Mouse (Mus musculus) testis, adult 2 months (tissue): ENCODE results near the gene Lrmda. TPM values are rescaled to one million over a fixed set of nuclear protein-coding genes. Genes with fewer than 3 reads are reported as not detected.
A peak's percentile ranks its signal among the peaks of the same experiment; 100 is the strongest.

Experiments used
- H3K27ac ChIP-seq: fragments of 200-500 bp; 2 replicates; pipeline ENCODE4 v1.5.1; 2012; ENCODE audit warnings: low read depth, low read length; ENCODE audit not compliant: control insufficient read depth, insufficient read depth
- H3K27me3 ChIP-seq: fragments of 200-500 bp; 2 replicates; pipeline ENCODE4 v1.6.1; 2012; ENCODE audit warnings: mild to moderate bottlenecking, low read length, moderate library complexity; ENCODE audit not compliant: control insufficient read depth, insufficient read depth
- H3K36me3 ChIP-seq: fragments of 200-500 bp; 2 replicates; pipeline ENCODE4 v1.6.1; 2012; ENCODE audit warnings: mild to moderate bottlenecking, low read length; ENCODE audit not compliant: control insufficient read depth, insufficient read depth
- H3K4me1 ChIP-seq: fragments of 200-500 bp; 2 replicates; pipeline ENCODE4 v1.6.1; 2012; ENCODE audit warnings: low read length; ENCODE audit not compliant: control insufficient read depth, insufficient read depth
- H3K4me3 ChIP-seq: fragments of 200-500 bp; 2 replicates; pipeline ENCODE4 v1.5.1; 2012; ENCODE audit warnings: low read depth, mild to moderate bottlenecking, low read length, moderate library complexity, mixed read lengths; ENCODE audit not compliant: control insufficient read depth
- CTCF ChIP-seq: fragments of 200-500 bp; IDR thresholded peaks from 2 replicates; pipeline ENCODE4 v1.5.1; 2012; ENCODE audit warnings: low read depth, mild to moderate bottlenecking, inconsistent platforms, low read length, moderate library complexity; ENCODE audit not compliant: control insufficient read depth, insufficient read depth, insufficient replicate concordance
- POLR2A ChIP-seq: fragments of 200-500 bp; IDR thresholded peaks from 2 replicates; pipeline ENCODE4 v1.6.1; 2012; ENCODE audit warnings: low read depth, mild to moderate bottlenecking, inconsistent platforms, low read length, moderate library complexity; ENCODE audit not compliant: control insufficient read depth
- polyA plus RNA-seq: library from polyadenylated mRNA; depleted of rRNA; stranded (reverse); fragments of >200 nt; gene quantifications from 2 replicates; pipeline ENCODE4 v1.2.3, GENCODE M21; 2012

The Lrmda gene
- polyA plus RNA-seq, 1 experiment: 2.1 TPM

DNA sequence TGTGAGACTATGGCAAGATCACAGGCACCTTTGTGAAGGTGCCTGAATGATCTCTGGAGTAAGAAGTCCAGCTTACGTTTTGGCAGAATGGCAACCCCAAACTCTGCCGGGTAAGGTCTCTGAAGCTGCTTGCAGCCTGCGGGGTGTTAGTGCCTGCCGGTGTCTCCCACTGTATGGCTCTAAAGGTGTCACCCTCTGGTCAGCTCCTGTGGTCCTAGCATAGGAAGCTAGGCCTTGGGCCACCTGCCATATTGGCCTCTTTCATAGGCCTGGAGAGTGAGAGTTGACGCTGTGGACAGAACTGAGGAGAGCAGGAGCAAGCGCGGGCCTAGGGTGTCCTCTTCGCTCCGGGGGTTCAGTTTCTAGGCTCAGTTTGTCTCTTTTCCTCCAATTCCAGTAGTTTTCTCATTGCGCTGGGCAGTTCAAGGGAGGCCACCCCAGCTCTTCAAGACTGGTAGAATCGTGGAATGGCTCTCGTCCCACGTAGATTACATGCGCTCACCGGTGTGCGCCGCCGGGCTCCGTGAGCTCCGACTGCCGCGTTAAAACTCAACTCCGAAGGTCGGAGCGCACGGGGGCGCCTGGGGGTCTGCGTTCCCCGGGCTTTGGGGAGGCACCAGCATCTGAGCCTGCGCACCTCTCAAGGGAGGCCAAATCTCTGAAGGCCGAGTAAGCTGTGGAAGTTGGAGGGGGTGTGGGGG, 29.0 kb upstream of the Lrmda start:
- no peak for TF ChIP-seq CTCF
- no peak for TF ChIP-seq POLR2A
- Histone ChIP-seq H3K4me3 (peak overlapping the region; percentile 39), H3K27me3 (peaks cover 8% of the 10 kb centered on the region), H3K4me1 (peaks cover 27% of the 10 kb centered on the region), H3K36me3 (no peaks in the 10 kb centered on the region), H3K27ac (peak overlapping the region; percentile 46)

DNA sequence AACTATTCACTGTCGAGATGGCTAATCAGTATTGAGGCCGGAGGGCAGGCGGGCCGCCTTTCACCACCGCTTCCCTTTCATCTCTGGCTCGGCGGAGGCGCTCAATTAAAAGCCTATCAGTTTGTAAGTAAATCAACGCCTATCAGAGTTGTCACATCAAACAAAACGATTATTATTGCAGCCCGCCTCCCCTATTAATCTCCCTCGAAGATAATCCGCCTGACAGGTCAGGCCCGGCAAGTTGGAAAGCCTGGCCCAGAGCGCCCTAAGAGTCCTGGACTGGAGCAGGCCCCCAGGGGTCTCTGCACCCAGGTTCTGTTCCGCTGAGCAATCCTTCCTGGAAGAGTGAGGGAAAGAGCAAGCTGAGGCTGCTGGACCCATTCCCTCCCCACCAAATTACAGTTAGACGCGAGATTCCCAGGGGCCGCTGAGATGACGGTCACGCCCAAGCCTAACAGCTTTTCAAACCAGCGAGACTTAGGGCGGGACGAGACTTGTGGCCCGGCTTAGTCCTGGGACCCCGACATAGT, 28.2 kb upstream of the Lrmda start:
- Histone ChIP-seq H3K27me3 (peaks cover 6% of the 10 kb centered on the region), H3K4me3 (peak overlapping the region; percentile 17), H3K4me1 (peaks cover 27% of the 10 kb centered on the region), H3K36me3 (no peaks in the 10 kb centered on the region), H3K27ac (peak overlapping the region; percentile 31; the same call in 1 of the 2 replicates)
- TF ChIP-seq POLR2A: no peak
- TF ChIP-seq CTCF: no peak

DNA sequence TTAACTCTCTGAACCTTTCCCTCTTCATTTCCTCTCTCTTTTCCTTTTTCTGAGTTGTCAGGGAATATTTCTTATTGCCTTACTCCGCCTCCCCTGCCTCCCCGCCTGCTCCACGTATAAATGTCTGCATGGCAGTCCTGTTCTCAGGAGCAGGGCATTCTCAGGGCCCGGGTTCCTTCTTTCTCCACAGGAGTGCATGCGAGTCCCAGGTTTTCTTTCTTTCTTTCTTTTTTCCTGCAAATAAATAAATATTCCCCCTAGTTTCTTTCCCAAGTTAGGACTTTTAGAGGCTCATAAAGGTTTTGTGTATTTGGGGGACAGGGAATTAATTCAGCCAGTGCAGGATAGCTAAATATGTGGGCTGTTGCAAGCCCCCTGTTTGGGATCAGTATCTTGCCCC, 27.7 kb upstream of the Lrmda start:
- H3K4me1 ChIP-seq: peaks cover 25% of the 10 kb centered on the region
- H3K36me3 ChIP-seq: no peaks in the 10 kb centered on the region
- no peak overlapping the region for H3K4me3 ChIP-seq
- H3K27me3 ChIP-seq: peaks cover 5% of the 10 kb centered on the region
- no peak overlapping the region for H3K27ac ChIP-seq
- TF ChIP-seq CTCF: no peak
- TF ChIP-seq POLR2A: no peak

DNA sequence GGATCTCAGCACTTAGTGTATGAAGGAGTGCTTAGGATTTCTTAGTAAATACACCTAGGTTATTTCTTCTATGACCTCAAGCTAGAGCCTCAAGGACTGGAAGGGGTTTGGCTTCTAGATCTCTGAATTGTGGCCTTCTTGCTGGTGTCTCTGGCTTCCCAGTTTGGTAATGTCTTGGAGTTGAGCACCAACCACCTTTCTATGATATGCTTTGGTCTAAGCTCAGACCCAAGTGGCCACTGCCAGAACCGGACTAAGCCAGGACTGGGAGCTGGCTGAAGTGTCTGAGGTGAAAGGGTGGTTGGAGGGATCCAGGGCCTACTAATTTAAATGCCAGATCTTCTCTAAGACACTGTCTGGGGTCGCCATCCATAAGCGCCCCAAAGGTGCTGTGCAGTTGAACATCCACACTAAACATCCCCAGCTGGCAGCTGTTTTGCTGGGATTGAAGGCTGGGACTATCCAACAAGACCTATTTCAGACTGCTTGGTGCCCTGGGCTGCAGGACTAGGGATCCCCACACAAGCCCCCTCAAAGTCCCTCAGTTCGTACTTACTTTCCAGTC, 27.1 kb upstream of the Lrmda start:
- no peak overlapping the region for H3K27ac ChIP-seq
- peaks cover 5% of the 10 kb centered on the region for H3K27me3 ChIP-seq
- H3K36me3 ChIP-seq: no peaks in the 10 kb centered on the region
- H3K4me3 ChIP-seq: no peak overlapping the region
- peaks cover 21% of the 10 kb centered on the region for H3K4me1 ChIP-seq
- no peak for TF ChIP-seq CTCF
- no peak for TF ChIP-seq POLR2A

DNA sequence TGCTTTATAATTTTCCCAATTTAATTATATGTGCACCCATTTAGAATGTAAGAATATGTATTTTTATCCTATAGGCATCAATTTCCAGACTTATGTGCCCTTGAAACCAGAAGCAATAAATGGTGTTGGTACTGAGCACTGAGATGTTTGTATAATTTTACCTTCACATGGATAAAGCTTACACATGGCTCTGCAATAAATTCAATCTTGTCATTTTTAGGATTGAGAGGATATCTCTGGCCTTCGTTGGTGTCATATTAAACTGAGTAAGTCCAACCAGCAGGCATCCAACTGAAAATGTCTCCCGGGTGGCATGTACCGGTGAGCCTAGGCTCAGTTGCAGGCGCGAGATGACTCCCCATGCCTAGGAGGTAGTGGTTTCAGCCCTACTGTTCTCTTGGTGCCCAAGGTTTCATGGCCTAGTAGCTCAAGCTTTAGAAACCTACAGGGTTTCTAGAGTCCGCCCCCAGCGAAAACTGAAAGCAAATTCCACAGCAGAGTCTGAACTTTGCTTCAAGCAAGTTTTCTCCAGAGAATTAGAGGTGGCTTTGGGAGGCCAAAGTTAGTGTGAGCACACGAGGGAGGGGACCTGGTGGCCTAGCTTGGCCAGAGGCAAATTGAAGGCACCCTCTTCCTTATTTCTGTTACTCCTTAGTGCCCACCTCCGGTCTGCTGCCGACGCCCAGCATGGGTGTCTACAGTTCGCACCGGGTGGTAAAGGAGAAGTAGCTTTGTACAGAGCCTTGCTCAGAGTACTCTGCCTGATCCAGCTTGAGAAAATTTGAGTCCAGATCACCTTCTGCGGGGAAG, 26.1 kb upstream of the Lrmda start:
- peaks cover 16% of the 10 kb centered on the region for H3K4me1 ChIP-seq
- H3K27ac ChIP-seq: peak overlapping the region; percentile 28; the same call in 1 of the 2 replicates
- H3K4me3 ChIP-seq: no peak overlapping the region
- peaks cover 5% of the 10 kb centered on the region for H3K27me3 ChIP-seq
- H3K36me3 ChIP-seq: no peaks in the 10 kb centered on the region
- TF ChIP-seq POLR2A: no peak
- TF ChIP-seq CTCF: no peak

DNA sequence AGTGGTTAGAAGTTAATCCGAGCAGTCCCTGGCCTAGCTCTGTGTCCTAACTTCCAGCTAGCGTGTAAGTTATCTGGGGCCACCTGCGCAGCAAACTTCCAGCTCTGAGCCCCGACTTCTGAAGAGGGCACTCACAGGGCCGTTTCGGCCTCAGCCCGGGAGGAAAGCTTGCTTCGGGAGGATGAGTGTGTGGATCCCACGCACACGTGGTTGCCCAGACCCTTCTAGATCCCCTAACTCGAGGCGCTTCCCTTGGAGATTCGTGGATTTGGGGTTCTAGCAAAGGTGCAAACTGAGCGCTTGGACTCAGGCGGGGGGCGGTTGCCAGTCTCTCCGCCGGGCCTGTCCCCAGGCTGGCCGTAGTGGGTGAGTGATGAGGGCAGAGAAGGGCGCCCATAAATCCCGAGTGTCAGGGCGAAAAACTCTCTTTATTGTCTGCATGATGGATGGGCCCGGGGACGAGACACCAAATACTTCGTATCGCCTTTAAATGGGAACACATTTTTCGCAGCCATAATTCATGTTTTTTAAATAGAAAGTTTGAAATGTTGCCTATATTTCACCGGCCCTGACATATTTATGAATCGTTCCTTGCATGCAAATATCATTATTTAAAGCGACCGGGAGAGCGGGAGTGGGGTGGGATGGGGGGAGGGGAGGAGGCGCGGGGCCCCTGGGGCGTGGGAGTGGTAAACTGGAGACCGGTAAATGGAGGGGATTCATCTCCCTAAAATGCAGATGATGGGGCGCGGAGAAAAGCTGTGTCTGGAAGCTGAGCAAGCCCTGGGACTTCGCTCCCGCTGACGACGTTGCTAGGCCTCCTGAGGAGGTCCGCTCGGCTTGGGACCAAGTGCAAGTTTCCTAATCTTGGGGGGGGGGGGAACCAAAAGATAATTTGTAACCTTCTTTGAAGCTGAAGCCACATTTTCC, 25.2 kb upstream of the Lrmda start:
- H3K4me1 ChIP-seq: peaks cover 13% of the 10 kb centered on the region
- TF ChIP-seq CTCF (no peak), POLR2A (no peak)
- H3K27me3 ChIP-seq: peaks cover 5% of the 10 kb centered on the region
- no peak overlapping the region for H3K4me3 ChIP-seq
- H3K27ac ChIP-seq: peak overlapping the region; percentile 28; the same call in 1 of the 2 replicates
- H3K36me3 ChIP-seq: no peaks in the 10 kb centered on the region
